Mouse (Mus musculus) kidney, adult 2 months (tissue): ENCODE data around the gene Clpp.

Experiments
- CTCF ChIP-seq: fragments of 200-500 bp; conservative IDR thresholded peaks from 2 replicates; pipeline ENCODE4 v1.5.1; 2011; ENCODE audit warnings: low read depth, mild to moderate bottlenecking, control low read depth, low read length, moderate library complexity, mixed read lengths; ENCODE audit not compliant: insufficient read depth, insufficient read length
- POLR2A ChIP-seq: fragments of 200-500 bp; IDR thresholded peaks from one replicate; pipeline ENCODE4 v1.6.1; 2011; ENCODE audit warnings: low read depth, low read length, control low read depth

DNA sequence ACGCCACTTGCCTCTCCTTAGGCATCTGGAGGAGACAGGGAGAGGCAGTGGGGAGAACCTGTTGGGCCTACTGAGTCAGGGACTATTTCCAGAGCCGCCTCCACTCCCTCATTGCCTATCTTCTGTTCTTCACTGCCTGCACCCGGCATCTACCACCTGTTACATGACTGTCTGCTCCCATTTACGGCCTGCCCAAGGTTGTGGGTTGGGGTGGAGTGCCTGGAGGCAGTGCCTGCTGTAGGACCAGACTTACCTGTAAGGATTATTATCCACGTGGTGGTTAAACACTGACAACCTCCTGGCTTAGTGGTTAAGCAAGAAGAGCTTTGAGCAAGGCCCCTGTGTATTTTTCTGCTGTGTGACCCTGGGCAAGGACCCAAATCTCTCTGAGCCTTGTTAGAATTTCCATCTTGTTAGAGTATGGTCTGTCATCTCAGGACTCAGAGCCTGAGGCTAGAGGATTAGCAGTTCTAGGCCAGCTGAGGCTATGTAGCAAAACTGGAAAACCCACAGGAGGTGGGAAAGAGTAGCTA, 15.3 kb upstream of the Clpp start:
- TF ChIP-seq POLR2A (no peak), CTCF (no peak)
